10 mouse cellular contexts compared by ENCODE assay signal in genomic region chr10:122008370-122008730, GRCm38 (mm10). TPM values are rescaled to one million over a fixed set of nuclear protein-coding genes. Genes with fewer than 3 reads are reported as not detected.
DNase-seq lines count a peak whose midpoint lies in the region; ATAC-seq and TF ChIP-seq lines count a peak whose summit lies in the region.
"Had no signal": no experiment of that assay in that cellular context is flagged by ENCODE, and none has a peak within 500 bp of the region (broad histone marks: within the 10 kb centered on the region; RNA-seq: fewer than 3 reads in every experiment).

No protein-coding gene starts in this region.

- peak overlapping the region; percentile 17; the same call in 1 of the 2 replicates for H3K4me2 ChIP-seq in kidney, embryonic 16.5 days (replicated peaks; ENCODE audit: low read depth, low read length)
- no peak overlapping the region for H3K4me2 ChIP-seq in liver, embryonic 14.5 days (ENCODE audit: low read depth)

- no peak for TF ChIP-seq POLR2A in heart, adult 2 months (IDR thresholded peaks at IDR 0.05; ENCODE audit: insufficient read depth, low read depth, low read length)

- peak; percentile 61; the same call in 1 of the 2 replicates for ATAC-seq in kidney, embryonic 16.5 days (ENCODE audit: low FRiP score, low TSS enrichment)
- 0 out of 2 replicates have a peak, but pooled peaks have one; percentile 2 for ATAC-seq in common myeloid progenitor, adult 5-6 weeks (replicated peaks; ENCODE audit: low read depth, poor library complexity, severe bottlenecking)
- ATAC-seq in liver, embryonic 14.5 days (ENCODE audit: insufficient read depth): 0 out of 2 replicates have a peak, but pooled peaks have one; percentile 6
- no peak for ATAC-seq in frontal cortex, adult (ENCODE audit: low TSS enrichment)

- no peaks in the 10 kb centered on the region for H3K79me2 ChIP-seq in heart, adult 2 months (replicated peaks; ENCODE audit: control insufficient read depth, insufficient read depth, low read length)

- intact Hi-C loops in heart, adult 2 months (cut with DNase I): loop anchor here (5.0 kb wide), 1 partner anchor 36 kb away; no protein-coding TSS in a partner anchor

- no peak overlapping the region for H3K4me3 ChIP-seq in heart, adult 2 months
- H3K4me3 ChIP-seq in kidney, embryonic 16.5 days (ENCODE audit: low read length): no peak overlapping the region
- H3K4me3 ChIP-seq in liver, embryonic 14.5 days (ENCODE audit: insufficient read depth in 1 of 2, low read depth in 2 of 2, low read length in 2 of 2): no peak overlapping the region

- H3K36me3 ChIP-seq in heart, adult 2 months (ENCODE audit: control insufficient read depth, insufficient read depth, low read length): no peaks in the 10 kb centered on the region
- no peaks in the 10 kb centered on the region for H3K36me3 ChIP-seq in kidney, embryonic 16.5 days (ENCODE audit: insufficient read depth, low read length)
- no peaks in the 10 kb centered on the region for H3K36me3 ChIP-seq in liver, embryonic 14.5 days (replicated peaks; ENCODE audit: control insufficient read depth, insufficient read depth, low read depth)

- TF ChIP-seq EP300 in heart, adult 2 months (IDR thresholded peaks at IDR 0.05; ENCODE audit: insufficient read depth, low read depth, low read length): no peak
- TF ChIP-seq EP300 in liver, embryonic 14.5 days (IDR thresholded peaks at IDR 0.05; ENCODE audit: low read depth): no peak

- H3K27ac ChIP-seq in heart, adult 2 months: peak overlapping the region; percentile 51
- peak overlapping the region; percentile 45 for H3K27ac ChIP-seq in kidney, embryonic 16.5 days (ENCODE audit: low read length)
- H3K27ac ChIP-seq in liver, embryonic 14.5 days: no peak overlapping the region

- no peaks in the 10 kb centered on the region for H3K9me3 ChIP-seq in kidney, embryonic 16.5 days (ENCODE audit: low read length)
- H3K9me3 ChIP-seq in liver, embryonic 14.5 days (ENCODE audit: control insufficient read depth, low read length): no peaks in the 10 kb centered on the region

- no peak overlapping the region for H3K9ac ChIP-seq in heart, adult 2 months (ENCODE audit: low read depth, low read length)
- no peak overlapping the region for H3K9ac ChIP-seq in kidney, embryonic 16.5 days (replicated peaks; ENCODE audit: low read length)
- H3K9ac ChIP-seq in liver, embryonic 14.5 days (replicated peaks): no peak overlapping the region

- H3K27me3 ChIP-seq in heart, adult 2 months (ENCODE audit: control insufficient read depth, insufficient read depth, low read length): no peaks in the 10 kb centered on the region
- H3K27me3 ChIP-seq in kidney, embryonic 16.5 days (ENCODE audit: insufficient read depth, low read length): no peaks in the 10 kb centered on the region
- H3K27me3 ChIP-seq in liver, embryonic 14.5 days (ENCODE audit: control insufficient read depth, insufficient read depth, low read length): no peaks in the 10 kb centered on the region

- peaks cover 4% of the 10 kb centered on the region for H3K4me1 ChIP-seq in heart, adult 2 months (ENCODE audit: control insufficient read depth, insufficient read depth, low read length)
- H3K4me1 ChIP-seq in kidney, embryonic 16.5 days (ENCODE audit: insufficient read depth, low read length): peaks cover 27% of the 10 kb centered on the region
- peaks cover 0 to 33% of the 10 kb centered on the region in 2 experiments; a peak in 2 of 4 replicates for H3K4me1 ChIP-seq in liver, embryonic 14.5 days (replicated peaks; ENCODE audit: control insufficient read depth in 2 of 2, insufficient read depth in 2 of 2, low read length in 1 of 2)

- TF ChIP-seq CTCF in heart, adult 2 months (IDR thresholded peaks at IDR 0.05): no peak
- no peak for TF ChIP-seq CTCF in liver, embryonic 14.5 days (IDR thresholded peaks at IDR 0.05; ENCODE audit: low read depth)

- 38% methylated on average over 2 of the region's 2 CpGs for WGBS in heart, adult 2 months
- 26% methylated on average over 2 of the region's 2 CpGs for WGBS in kidney, embryonic 16.5 days
- 23% methylated on average over 2 of the region's 2 CpGs for WGBS in liver, embryonic 14.5 days (ENCODE audit: insufficient replicate concordance)

- no peak for DNase-seq in heart, adult 2 months
- no peak for DNase-seq in heart, adult 8-10 months (ENCODE audit: low spot score)
- no peak for DNase-seq in kidney, postnatal 10 days
- DNase-seq in liver, embryonic 14.5 days (ENCODE audit: low read depth in 3 of 3, low spot score in 3 of 3): no peak
- no peak for DNase-seq in adrenal gland, adult 18-20 months (ENCODE audit: low spot score in 2 of 2)
- DNase-seq: adrenal gland, adult 8-10 months; cerebellum, adult 11-12 months had no signal

RNA-seq across cellular contexts. Expression of gene Srgap1, which starts 38.8 kb away (rescaled TPM):
- total RNA-seq in heart, adult 2 months (2021): 1 to 10 TPM; 1.1 to 2.1 TPM
- polyA plus RNA-seq in heart, adult 2 months (2012; rRNA removed): 1.3 and 1.9 TPM in 2 replicates
- total RNA-seq in heart, adult 8-10 months (2022): 1 to 10 TPM; 1.1 to 1.8 (median 1.5) TPM
- polyA plus RNA-seq in kidney, embryonic 16.5 days (2015; fragmentation: Nextera tagmentation; extraction: Ambion mirVana): 12.4 and 16.2 TPM in 2 replicates
- total RNA-seq in common myeloid progenitor, adult 5-6 weeks (2017): 0.14 TPM in 1 of 2 replicates, not detected in the other
- 0.60 and 0.66 TPM in 2 replicates for polyA plus RNA-seq in liver, embryonic 14.5 days (2012; rRNA removed)
- 0.59 and 0.79 TPM in 2 replicates for polyA plus RNA-seq in liver, embryonic 14.5 days (2014; fragmentation: Nextera tagmentation; extraction: Ambion mirVana)
- total RNA-seq in adrenal gland, adult 18-20 months (2021): 1 to 10 TPM; 1.3 to 1.5 TPM
